Mouse (Mus musculus) embryonic facial prominence, embryonic 11.5 days (tissue): ENCODE measurements at regions not wholly inside any gene's neighbourhood (a gene's known extent, or its start where the extent isn't known, plus 50 kb on each side); places are given as distances from the start of the nearest gene placed in this dataset.

ENCODE experiments used
- ATAC-seq: fragments of 200-750 bp; cut with Nextera tagmentation; replicated peaks from 2 replicates; pipeline ENCODE4 v1.8.0; 2017; ENCODE audit warnings: low read depth; ENCODE audit not compliant: insufficient number of reproducible peaks, low FRiP score, low TSS enrichment
- DNase-seq: peaks from one replicate; pipeline ENCODE4 v3.0.0-alpha.2; 2015; ENCODE audit warnings: low spot score
- H3K27ac ChIP-seq: fragments of 300-500 bp; sonication (generic); replicated peaks from 2 replicates; pipeline ENCODE4 v1.5.1; 2014; ENCODE audit warnings: mild to moderate bottlenecking, low read depth, low read length, control low read depth
- H3K27me3 ChIP-seq: fragments of 300-500 bp; sonication (generic); 2 replicates; pipeline ENCODE4 v1.6.1; 2014; ENCODE audit warnings: mild to moderate bottlenecking, low read length, moderate library complexity, mixed read lengths; ENCODE audit not compliant: control insufficient read depth, insufficient read depth
- H3K36me3 ChIP-seq: fragments of 300-500 bp; sonication (generic); replicated peaks from 2 replicates; pipeline ENCODE4 v1.6.1; 2014; ENCODE audit warnings: low read depth, mild to moderate bottlenecking, low read length, moderate library complexity, mixed read lengths; ENCODE audit not compliant: control insufficient read depth, insufficient read depth
- H3K4me1 ChIP-seq: fragments of 300-500 bp; sonication (generic); 2 replicates; pipeline ENCODE4 v1.6.1; 2014; ENCODE audit warnings: low read length, mixed read lengths; ENCODE audit not compliant: control insufficient read depth, insufficient read depth
- H3K4me2 ChIP-seq: fragments of 300-500 bp; sonication (generic); 2 replicates; pipeline ENCODE4 v1.6.1; 2014; ENCODE audit warnings: low read depth, mild to moderate bottlenecking, control low read depth, low read length, moderate library complexity
- H3K4me3 ChIP-seq: fragments of 300-500 bp; sonication (generic); 2 replicates; pipeline ENCODE4 v1.5.1; 2014; ENCODE audit warnings: low read depth, low read length, control low read depth
- H3K9ac ChIP-seq: fragments of 300-500 bp; sonication (generic); replicated peaks from 2 replicates; pipeline ENCODE4 v1.6.1; 2014; ENCODE audit warnings: mild to moderate bottlenecking, control low read depth, low read length
- H3K9me3 ChIP-seq: fragments of 300-500 bp; sonication (generic); replicated peaks from 2 replicates; pipeline ENCODE4 v1.6.1; 2016; ENCODE audit warnings: mild to moderate bottlenecking, low read length, inconsistent platforms, mixed read lengths; ENCODE audit not compliant: control insufficient read depth
- WGBS: fragments of 180-500 bp; shearing (Covaris S2); extraction: QIAGEN DNeasy Blood & Tissue Kit; methylation state at CpG from one replicate; pipeline ENCODE4 v1.1.7; 2014; 5-methylcytosine and 5-hydroxymethylcytosine counted together

DNA sequence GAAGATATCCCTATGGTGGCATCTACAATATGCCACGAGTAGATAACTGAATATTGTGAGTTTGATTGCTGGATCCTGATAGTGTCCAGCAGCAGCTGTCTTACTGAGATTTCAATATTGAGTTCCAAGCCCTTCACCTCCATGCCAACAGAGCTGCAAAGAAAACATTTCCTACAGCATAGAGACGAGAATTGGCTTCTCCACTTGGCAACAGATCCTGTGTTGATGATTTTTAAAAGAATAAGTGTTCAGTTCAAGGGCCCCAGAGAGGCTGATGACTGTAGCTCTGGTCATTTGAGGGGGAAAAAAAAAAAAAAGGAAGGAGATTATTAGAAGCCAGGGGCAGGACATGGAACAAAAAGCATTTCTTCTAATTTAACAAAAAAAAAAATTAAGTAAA is 284.7 kb downstream of the Efnb2 start:
- ATAC-seq (no peak), DNase-seq (no peak)
- Histone ChIP-seq H3K27ac (no peak overlapping the region), H3K4me1 (no peaks in the 10 kb centered on the region), H3K4me3 (no peak overlapping the region), H3K27me3 (no peaks in the 10 kb centered on the region), H3K9ac (no peak overlapping the region), H3K36me3 (no peaks in the 10 kb centered on the region), H3K9me3 (no peaks in the 10 kb centered on the region), H3K4me2 (no peak overlapping the region)
- 78% methylated on average over 2 of the region's 2 CpGs for WGBS

DNA sequence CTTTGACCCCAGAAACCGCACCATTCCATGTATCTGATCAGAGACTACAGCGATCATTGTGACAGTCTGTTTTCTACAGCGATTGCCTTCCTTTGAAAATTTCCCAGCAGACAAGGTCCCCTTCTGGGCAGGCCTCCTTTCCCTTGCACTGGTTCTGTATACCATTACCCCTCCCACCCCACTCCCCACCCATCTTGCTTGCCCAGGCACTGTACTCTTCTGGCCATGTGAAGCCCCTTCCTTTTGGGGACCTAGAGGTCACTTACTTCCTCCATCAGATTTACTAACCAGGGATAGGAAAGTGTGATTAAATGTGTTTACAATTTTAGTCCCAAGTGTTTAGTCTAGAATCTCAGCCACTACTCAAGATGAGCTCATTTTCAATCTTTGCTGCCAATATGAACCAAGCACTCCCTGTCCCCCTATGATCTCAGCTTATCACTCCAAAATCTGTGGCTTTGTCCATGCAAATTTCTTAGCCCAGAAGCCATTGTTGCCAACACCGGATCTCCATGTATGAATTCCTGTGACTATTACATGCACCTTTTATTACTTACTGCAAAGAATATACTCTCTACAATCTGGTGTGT is 293.7 kb downstream of the Efnb2 start:
- no peak overlapping the region for H3K27ac ChIP-seq
- no peak overlapping the region for H3K4me2 ChIP-seq
- H3K4me1 ChIP-seq = no peaks in the 10 kb centered on the region
- no peaks in the 10 kb centered on the region for H3K36me3 ChIP-seq
- 86% methylated on average over 4 of the region's 4 CpGs for WGBS
- DNase-seq (no peak), ATAC-seq (no peak)
- no peaks in the 10 kb centered on the region for H3K27me3 ChIP-seq
- H3K9me3 ChIP-seq = no peaks in the 10 kb centered on the region
- no peak overlapping the region for H3K9ac ChIP-seq
- no peak overlapping the region for H3K4me3 ChIP-seq

DNA sequence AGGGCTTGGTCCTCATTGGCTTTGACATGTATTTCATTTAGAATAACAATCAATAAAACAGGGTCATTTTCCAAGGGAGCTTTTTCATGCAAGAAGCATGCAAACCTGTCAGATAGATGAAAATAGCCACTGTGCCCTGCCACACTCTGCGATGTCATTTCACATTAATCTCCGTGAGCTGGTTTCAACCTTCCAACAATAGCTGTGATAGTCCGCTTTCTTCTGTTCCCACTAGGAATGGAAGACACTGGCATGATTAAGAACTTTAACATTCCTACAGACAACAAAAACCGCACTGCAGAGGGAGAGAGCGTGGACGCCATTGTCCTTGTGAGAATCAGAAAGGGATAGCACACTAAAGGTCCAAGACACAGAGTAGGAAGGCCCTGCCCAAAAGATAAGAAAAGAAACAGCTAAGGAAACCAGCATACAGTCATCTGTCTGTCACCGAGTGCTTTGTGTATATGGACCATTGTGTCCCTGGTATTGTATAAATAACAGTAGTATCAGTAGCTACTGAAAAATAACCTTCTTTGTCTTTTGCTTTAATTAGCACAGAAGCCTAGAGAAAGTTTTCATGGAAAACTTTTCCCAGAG is 299.0 kb downstream of the Efnb2 start:
- WGBS = 83% methylated on average over 7 of the region's 7 CpGs
- Histone ChIP-seq H3K27me3 (no peaks in the 10 kb centered on the region), H3K36me3 (no peaks in the 10 kb centered on the region), H3K4me2 (no peak overlapping the region), H3K9me3 (no peaks in the 10 kb centered on the region), H3K4me1 (no peaks in the 10 kb centered on the region), H3K4me3 (no peak overlapping the region), H3K9ac (no peak overlapping the region), H3K27ac (no peak overlapping the region)
- no peak for DNase-seq
- no peak for ATAC-seq

DNA sequence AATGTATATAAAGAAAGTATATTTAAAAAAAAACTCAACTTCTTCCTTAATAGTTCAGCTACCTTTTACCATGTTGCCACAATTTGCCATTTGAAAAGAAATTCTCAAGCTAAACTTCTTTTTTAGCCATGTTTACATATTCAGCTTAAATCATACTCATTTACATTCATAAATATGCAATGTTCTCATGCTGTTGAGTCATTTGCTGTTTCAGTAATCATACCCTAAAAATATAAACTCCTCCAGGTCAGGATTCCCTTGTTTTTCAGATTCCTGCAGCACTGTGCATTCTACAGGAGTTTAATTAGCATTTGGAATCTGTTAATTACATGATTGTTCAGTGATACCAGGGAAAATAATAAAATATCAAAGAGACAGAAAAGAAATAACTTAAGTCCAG is 300.5 kb downstream of the Efnb2 start:
- no peaks in the 10 kb centered on the region for H3K36me3 ChIP-seq

DNA sequence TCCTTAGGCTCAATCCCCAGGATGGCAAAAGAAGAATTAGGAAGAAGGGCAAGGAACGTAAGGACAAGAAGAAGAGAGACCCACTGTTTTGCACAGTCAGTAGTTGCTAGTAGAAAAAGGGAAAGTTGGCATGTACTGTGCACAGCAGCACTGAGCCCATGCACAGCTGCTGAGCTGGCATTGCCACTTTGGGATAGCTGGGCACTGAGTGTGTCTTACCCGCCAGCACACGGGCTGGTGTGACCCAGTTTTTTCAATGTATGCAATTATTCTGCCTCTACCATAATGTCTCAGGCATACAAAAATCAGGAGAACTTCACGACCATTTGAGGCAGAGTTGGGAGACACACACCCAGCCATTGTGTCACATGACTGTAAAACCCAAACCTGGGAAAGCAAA is 306.1 kb downstream of the Efnb2 start:
- Histone ChIP-seq H3K4me3 (no peak overlapping the region), H3K27me3 (no peaks in the 10 kb centered on the region), H3K36me3 (no peaks in the 10 kb centered on the region), H3K4me1 (no peaks in the 10 kb centered on the region), H3K27ac (no peak overlapping the region), H3K9ac (no peak overlapping the region), H3K4me2 (no peak overlapping the region), H3K9me3 (no peaks in the 10 kb centered on the region)
- 80% methylated on average over 4 of the region's 4 CpGs for WGBS
- no peak for ATAC-seq
- no peak for DNase-seq

More for the DNA sequence above, 300.5 kb downstream of the Efnb2 start:
- Histone ChIP-seq H3K4me1 (no peaks in the 10 kb centered on the region), H3K4me2 (no peak overlapping the region), H3K4me3 (no peak overlapping the region), H3K27ac (no peak overlapping the region), H3K9ac (no peak overlapping the region), H3K9me3 (no peaks in the 10 kb centered on the region), H3K27me3 (no peaks in the 10 kb centered on the region)
- no peak for ATAC-seq
- DNase-seq = no peak

DNA sequence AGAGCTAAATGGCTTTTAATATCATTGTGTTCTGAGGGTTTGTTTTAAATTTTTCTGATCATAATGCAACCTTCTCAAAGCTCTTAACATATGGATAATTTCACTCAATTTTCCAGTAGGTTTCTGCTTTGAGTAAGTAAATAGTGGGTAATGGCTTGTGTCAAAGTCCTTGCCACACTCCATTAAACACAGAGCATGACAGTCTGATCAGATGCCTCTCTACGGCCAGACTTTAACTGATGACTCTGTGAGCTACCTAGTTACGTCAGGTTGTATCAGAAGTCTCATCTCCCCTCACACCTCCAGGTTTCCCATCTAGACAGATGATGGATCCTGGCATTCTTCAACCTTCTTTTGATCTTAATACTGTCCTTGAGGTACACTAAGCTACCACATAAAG is 316.4 kb downstream of the Efnb2 start:
- ATAC-seq (no peak), DNase-seq (no peak)
- Histone ChIP-seq H3K27ac (no peak overlapping the region), H3K9me3 (no peaks in the 10 kb centered on the region), H3K27me3 (no peaks in the 10 kb centered on the region), H3K9ac (no peak overlapping the region), H3K4me2 (no peak overlapping the region), H3K4me1 (no peaks in the 10 kb centered on the region), H3K36me3 (no peaks in the 10 kb centered on the region), H3K4me3 (no peak overlapping the region)
- 58% methylated on average over 2 of the region's 2 CpGs for WGBS

DNA sequence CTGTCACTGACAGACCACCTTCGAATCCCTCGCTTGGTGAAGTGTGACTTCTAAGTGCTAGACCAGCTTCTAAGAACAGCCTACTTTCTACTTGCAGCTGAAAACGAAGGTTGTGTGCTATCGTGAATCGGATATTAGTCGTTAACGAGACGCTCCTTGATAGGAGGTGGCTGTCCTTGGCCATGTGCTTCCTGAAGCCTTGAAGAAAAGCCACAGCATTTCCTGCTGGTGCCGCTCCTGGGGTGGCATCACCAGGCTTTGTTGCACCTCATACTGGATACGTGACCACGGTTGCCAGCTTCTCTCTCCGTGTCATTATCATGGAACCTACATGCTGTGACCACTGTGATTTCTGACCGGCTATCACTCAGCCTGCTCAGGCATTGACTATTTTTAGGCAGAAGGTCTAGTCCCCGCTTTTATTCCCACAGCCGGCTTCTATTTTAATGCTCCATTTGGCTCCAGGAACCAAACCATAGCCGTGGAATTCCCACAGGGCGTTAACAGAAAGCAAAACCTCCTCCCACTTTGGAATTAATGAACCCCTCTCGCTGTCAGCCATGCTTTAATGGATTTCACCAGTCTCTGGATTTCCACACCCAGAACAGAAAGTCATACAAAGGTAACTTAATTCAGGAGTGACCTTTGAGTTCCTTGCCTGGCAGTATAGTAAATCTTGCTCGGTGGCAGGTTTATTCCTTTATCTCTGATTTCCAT is 325.6 kb downstream of the Efnb2 start:
- H3K27me3 ChIP-seq = no peaks in the 10 kb centered on the region
- no peaks in the 10 kb centered on the region for H3K9me3 ChIP-seq
- H3K9ac ChIP-seq = no peak overlapping the region
- no peaks in the 10 kb centered on the region for H3K36me3 ChIP-seq
- H3K4me2 ChIP-seq = no peak overlapping the region
- WGBS = 80% methylated on average over 19 of the region's 19 CpGs
- H3K27ac ChIP-seq = no peak overlapping the region
- no peaks in the 10 kb centered on the region for H3K4me1 ChIP-seq
- no peak overlapping the region for H3K4me3 ChIP-seq
- ATAC-seq = no peak
- DNase-seq = no peak

DNA sequence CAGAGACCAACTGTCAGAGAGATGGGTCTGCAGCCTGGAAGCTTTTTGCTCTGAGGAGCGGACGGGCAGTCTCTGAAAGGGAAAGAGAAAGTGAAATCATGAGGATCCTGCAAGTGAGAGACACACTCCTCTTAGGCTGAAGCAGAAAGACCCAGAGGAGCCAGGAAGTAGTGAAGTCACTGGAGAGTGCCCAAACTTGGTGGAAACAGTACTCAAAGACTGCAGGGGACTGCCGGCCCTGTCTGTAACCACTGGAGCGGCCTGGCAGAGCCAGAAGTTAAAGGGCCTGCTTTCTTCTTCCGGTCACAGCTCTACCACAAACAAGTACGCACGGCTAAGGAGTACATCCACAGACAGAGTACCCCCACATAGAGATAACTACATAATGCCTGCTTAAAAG is 326.5 kb downstream of the Efnb2 start:
- Histone ChIP-seq H3K9ac (no peak overlapping the region), H3K4me1 (no peaks in the 10 kb centered on the region), H3K27me3 (no peaks in the 10 kb centered on the region), H3K27ac (no peak overlapping the region), H3K36me3 (no peaks in the 10 kb centered on the region), H3K4me2 (no peak overlapping the region), H3K4me3 (no peak overlapping the region), H3K9me3 (no peaks in the 10 kb centered on the region)
- DNase-seq (no peak), ATAC-seq (no peak)
- WGBS = 70% methylated on average over 7 of the region's 7 CpGs
